Mouse (Mus musculus) hindbrain, embryonic 16.5 days (tissue): ENCODE measurements around the gene Car14. TPM values are rescaled to one million over a fixed set of nuclear protein-coding genes. Genes with fewer than 3 reads are reported as not detected.
"Not testable (repeated sequence)": the region's sequence is repeated elsewhere in the genome, so short reads cannot be mapped to it uniquely, and the experiment has no call there.

Experiments
- ATAC-seq: fragments of 200-750 bp; cut with Nextera tagmentation; 2 replicates; pipeline ENCODE4 v1.8.0; 2017; ENCODE audit warnings: moderate TSS enrichment, moderate library complexity
- H3K27ac ChIP-seq: fragments of 300-500 bp; sonication (generic); 2 replicates; pipeline ENCODE4 v1.5.1; 2014; ENCODE audit warnings: low read depth, mild to moderate bottlenecking, control low read depth, low read length, moderate library complexity
- H3K27me3 ChIP-seq: fragments of 300-500 bp; sonication (generic); replicated peaks from 2 replicates; pipeline ENCODE4 v1.6.1; 2014; ENCODE audit warnings: low read length; ENCODE audit not compliant: control insufficient read depth, insufficient read depth
- H3K36me3 ChIP-seq: fragments of 300-500 bp; sonication (generic); 2 replicates; pipeline ENCODE4 v1.6.1; 2014; ENCODE audit warnings: mild to moderate bottlenecking, low read length, moderate library complexity, mixed read lengths; ENCODE audit not compliant: control insufficient read depth, insufficient read depth
- H3K4me1 ChIP-seq: fragments of 300-500 bp; sonication (generic); 2 replicates; pipeline ENCODE4 v1.6.1; 2014; ENCODE audit warnings: low read depth, low read length; ENCODE audit not compliant: control insufficient read depth, insufficient read depth
- H3K4me2 ChIP-seq: fragments of 300-500 bp; sonication (generic); 2 replicates; pipeline ENCODE4 v1.6.1; 2014; ENCODE audit warnings: mild to moderate bottlenecking, low read length, control low read depth, moderate library complexity
- H3K4me3 ChIP-seq: fragments of 300-500 bp; sonication (generic); 2 replicates; pipeline ENCODE4 v1.5.1; 2014; ENCODE audit warnings: mild to moderate bottlenecking, low read length, control low read depth, moderate library complexity
- H3K9ac ChIP-seq: fragments of 300-500 bp; sonication (generic); 2 replicates; pipeline ENCODE4 v1.6.1; 2014; ENCODE audit warnings: low read depth, mild to moderate bottlenecking, control low read depth, low read length, moderate library complexity
- H3K9me3 ChIP-seq: fragments of 300-500 bp; sonication (generic); 2 replicates; pipeline ENCODE4 v1.6.1; 2014; ENCODE audit warnings: mild to moderate bottlenecking, low read length, moderate library complexity; ENCODE audit not compliant: control insufficient read depth
- WGBS: fragments of 180-500 bp; shearing (Covaris S2); extraction: QIAGEN DNeasy Blood & Tissue Kit; methylation state at CpG from one replicate; pipeline ENCODE4 v1.1.7; 2014; 5-methylcytosine and 5-hydroxymethylcytosine counted together
- polyA plus RNA-seq: library from polyadenylated mRNA; unstranded; fragments of >200 nt; fragmentation: Nextera tagmentation; extraction: Ambion mirVana; gene quantifications from 2 replicates; pipeline ENCODE4 v1.2.1, GENCODE M21; 2015

The Car14 gene
- polyA plus RNA-seq, 1 experiment from 2014 or later: 16.9 TPM

GRCm38 (mm10) chr3:95899800-95900524 is 4.5 kb downstream of the Car14 start:
- H3K4me1 ChIP-seq: peaks cover 13% of the 10 kb centered on the region
- no peak overlapping the region for H3K9ac ChIP-seq
- 0 out of 2 replicates have a peak, but pooled peaks cover 3% of the 10 kb centered on the region for H3K27me3 ChIP-seq
- no peaks in the 10 kb centered on the region for H3K9me3 ChIP-seq
- WGBS: 79% methylated on average over 13 of the region's 13 CpGs
- no peak overlapping the region for H3K4me2 ChIP-seq
- no peaks in the 10 kb centered on the region for H3K36me3 ChIP-seq
- H3K4me3 ChIP-seq: no peak overlapping the region
- ATAC-seq: no peak
- H3K27ac ChIP-seq: no peak overlapping the region

- H3K4me2 ChIP-seq: peak overlapping the region; percentile 78
- WGBS: 87% methylated on average over 7 of the region's 7 CpGs
- not testable (repeated sequence) for H3K4me3 ChIP-seq
These were observed 9.0 kb downstream of the Car14 start for GRCm38 (mm10) chr3:95895501-95895900.

DNA sequence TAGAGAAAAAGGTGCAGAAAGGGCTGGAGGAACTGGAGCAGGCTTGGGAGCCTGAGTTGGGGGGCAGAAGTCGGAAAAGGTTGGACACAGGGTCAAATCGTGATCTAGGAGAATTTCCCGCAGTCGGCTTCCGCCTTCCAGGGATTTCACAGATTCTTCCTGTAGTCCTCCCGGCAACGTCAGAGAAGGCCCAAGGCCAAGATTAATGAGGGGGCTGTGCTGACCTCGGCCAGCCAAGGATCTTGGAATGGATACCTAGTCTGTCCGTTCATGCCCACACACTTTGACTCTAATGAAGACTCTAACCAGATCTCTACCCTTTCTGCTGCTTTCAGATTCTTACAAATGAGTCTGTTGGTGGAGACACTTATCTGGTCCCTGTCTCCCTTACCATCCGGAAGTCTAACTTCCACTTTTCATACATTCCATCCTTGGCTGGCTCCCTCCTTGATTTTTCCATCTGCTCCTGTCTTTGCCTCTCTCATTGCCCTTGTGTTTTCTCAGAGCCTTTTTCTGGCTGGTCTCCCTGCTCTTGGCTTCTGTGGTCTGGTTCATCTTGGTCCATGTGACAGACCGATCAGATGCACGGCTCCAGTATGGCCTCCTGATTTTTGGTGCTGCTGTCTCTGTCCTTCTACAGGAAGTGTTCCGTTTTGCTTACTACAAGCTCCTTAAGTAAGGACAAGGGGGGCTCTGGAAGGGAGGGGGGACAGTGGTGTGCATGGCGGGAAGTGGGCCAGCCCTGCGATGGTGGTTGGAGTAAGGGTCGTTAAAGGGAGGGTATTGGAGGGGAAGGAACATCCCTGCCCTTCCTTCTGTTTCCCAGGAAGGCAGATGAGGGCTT is 10.0 kb downstream of the Car14 start:
- WGBS: 15% methylated on average over 15 of the region's 16 CpGs
- peaks cover 11% of the 10 kb centered on the region for H3K4me1 ChIP-seq
- H3K9ac ChIP-seq: peak overlapping the region; percentile 67
- H3K36me3 ChIP-seq: no peaks in the 10 kb centered on the region
- H3K27ac ChIP-seq: peak overlapping the region; percentile 26
- H3K27me3 ChIP-seq: no peaks in the 10 kb centered on the region
- H3K9me3 ChIP-seq: no peaks in the 10 kb centered on the region
- peak overlapping the region; percentile 75 for H3K4me3 ChIP-seq
- ATAC-seq: no peak
- peak overlapping the region; percentile 78 for H3K4me2 ChIP-seq

More at GRCm38 (mm10) chr3:95895501-95895900, 9.0 kb downstream of the Car14 start:
- peaks cover 11% of the 10 kb centered on the region for H3K4me1 ChIP-seq
- H3K9ac ChIP-seq, H3K9me3 ChIP-seq, H3K27me3 ChIP-seq, ATAC-seq, H3K36me3 ChIP-seq, H3K27ac ChIP-seq: not testable (repeated sequence)

DNA sequence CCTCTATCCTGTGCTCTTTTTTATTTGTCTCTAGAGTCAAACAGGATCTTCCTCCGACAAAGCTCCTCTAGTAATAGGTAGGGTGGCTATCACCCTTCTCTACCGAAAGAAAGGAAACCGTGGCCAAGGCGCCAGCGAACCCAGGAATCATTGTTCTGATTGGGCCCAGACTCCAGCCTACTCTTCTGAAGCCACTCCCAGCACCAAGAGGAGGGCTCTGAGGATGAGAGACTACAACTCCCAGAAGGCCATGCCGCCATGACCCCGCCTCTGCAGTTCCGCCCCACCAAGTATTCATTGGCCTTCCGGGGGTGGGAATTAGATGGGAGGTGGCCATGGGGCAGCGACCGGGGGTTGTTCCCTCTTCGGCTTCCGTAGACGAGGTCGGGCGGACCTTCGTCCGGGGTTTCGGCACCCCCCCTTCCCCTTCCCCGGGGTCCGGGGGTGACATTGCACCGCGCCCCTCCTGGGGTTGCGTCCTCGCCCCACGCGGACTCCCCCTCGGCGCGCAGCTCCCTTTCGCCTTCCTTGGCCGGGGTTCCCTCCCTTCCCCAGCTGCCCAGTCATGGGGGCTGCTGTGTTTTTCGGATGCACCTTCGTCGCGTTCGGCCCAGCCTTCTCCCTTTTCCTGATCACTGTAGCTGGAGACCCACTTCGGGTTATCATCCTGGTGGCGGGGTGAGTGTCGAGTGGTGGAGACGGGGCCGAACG is 10.7 kb downstream of the Car14 start, which contains the start of gene Aph1a:
TSS of gene Aph1a (plus strand) at position 364 of the 711 bp plus-strand sequence.
- H3K9me3 ChIP-seq, H3K36me3 ChIP-seq, H3K27me3 ChIP-seq: not testable (repeated sequence)
- peak; percentile 98 for ATAC-seq
- WGBS: 0% methylated on average over 25 of the region's 43 CpGs
- peaks cover 11% of the 10 kb centered on the region for H3K4me1 ChIP-seq
- H3K4me2 ChIP-seq: peak within 1 kb of the TSS; percentile 78
- H3K9ac ChIP-seq: peak within 1 kb of the TSS; percentile 67
- peak within 1 kb of the TSS; percentile 40 for H3K27ac ChIP-seq
- peak within 1 kb of the TSS; percentile 75 for H3K4me3 ChIP-seq

GRCm38 (mm10) chr3:95893126-95893525 is 11.4 kb downstream of the Car14 start:
- ATAC-seq: 0 out of 2 replicates have a peak, but pooled peaks have one; percentile 3
- Histone ChIP-seq H3K9ac (peak overlapping the region; percentile 45; the same call in 1 of the 2 replicates), H3K36me3 (no peaks in the 10 kb centered on the region), H3K4me3 (peak overlapping the region; percentile 75), H3K4me2 (peak overlapping the region; percentile 57), H3K27me3 (no peaks in the 10 kb centered on the region), H3K27ac (peak overlapping the region; percentile 40), H3K4me1 (peaks cover 11% of the 10 kb centered on the region), H3K9me3 (no peaks in the 10 kb centered on the region)
- WGBS: 24% methylated on average over 7 of the region's 7 CpGs

GRCm38 (mm10) chr3:95892066-95893052 is 12.1 kb downstream of the Car14 start:
- no peaks in the 10 kb centered on the region for H3K36me3 ChIP-seq
- no peaks in the 10 kb centered on the region for H3K9me3 ChIP-seq
- 38% methylated on average over 11 of the region's 11 CpGs for WGBS
- H3K9ac ChIP-seq: peak overlapping the region; percentile 4; the same call in 1 of the 2 replicates
- H3K27ac ChIP-seq: peak overlapping the region; percentile 19; the same call in 1 of the 2 replicates
- H3K4me2 ChIP-seq: no peak overlapping the region; the same call in 1 of the 2 replicates
- no peak overlapping the region for H3K4me3 ChIP-seq
- no peak for ATAC-seq
- peaks cover 11% of the 10 kb centered on the region for H3K4me1 ChIP-seq
- no peaks in the 10 kb centered on the region for H3K27me3 ChIP-seq

GRCm38 (mm10) chr3:95891211-95892065 is 13.1 kb downstream of the Car14 start, which contains the start of gene BC028528:
Gene BC028528, minus strand, starts transcription at chr3:95892005.
- ATAC-seq: no peak
- H3K9me3 ChIP-seq: no peaks in the 10 kb centered on the region
- 22% methylated on average over 12 of the region's 12 CpGs for WGBS
- H3K4me2 ChIP-seq: peak within 1 kb of the TSS; percentile 11
- H3K4me3 ChIP-seq: peak within 1 kb of the TSS; percentile 14; the same call in 1 of the 2 replicates
- H3K27me3 ChIP-seq: no peaks in the 10 kb centered on the region
- H3K27ac ChIP-seq: peak within 1 kb of the TSS; percentile 60
- peaks cover 11% of the 10 kb centered on the region for H3K4me1 ChIP-seq
- no peaks in the 10 kb centered on the region for H3K36me3 ChIP-seq
- H3K9ac ChIP-seq: peak within 1 kb of the TSS; percentile 17; the same call in 1 of the 2 replicates
